Mouse (Mus musculus) left cerebral cortex, postnatal 4 days (tissue): ENCODE measurements at regions not wholly inside any gene's neighbourhood (a gene's known extent, or its start where the extent isn't known, plus 50 kb on each side); places are given as distances from the start of the nearest gene placed in this dataset.

Experiments
- DNase-seq: peaks from one replicate; pipeline ENCODE4 v3.0.0-alpha.2; 2022
- intact Hi-C: fragments of 180-260 bp; cut with DNase I; formaldehyde crosslinking; loops from one replicate; pipeline ENCODE4 v1.15.1; 2025

DNA sequence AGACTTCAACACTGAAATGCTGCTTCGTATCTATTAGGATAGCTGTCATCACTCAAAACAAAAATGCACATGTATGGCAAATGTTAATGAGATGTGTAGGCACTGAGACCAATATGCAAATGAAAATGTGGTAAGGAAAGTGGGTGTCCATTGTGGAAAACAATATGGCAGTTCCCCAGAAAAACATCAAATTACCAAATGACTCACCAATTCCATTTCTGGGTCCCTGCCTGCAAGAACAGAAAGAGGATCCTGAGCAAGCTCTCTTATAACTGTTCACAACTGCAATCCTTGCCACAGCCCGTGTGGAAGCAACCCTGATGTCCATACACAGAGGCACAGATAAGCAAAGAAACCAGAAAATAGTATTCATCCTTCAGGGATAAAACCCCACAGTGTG is 442.0 kb downstream of the Defb40 start:
- DNase-seq: no peak
- intact Hi-C loops: no loop called here

DNA sequence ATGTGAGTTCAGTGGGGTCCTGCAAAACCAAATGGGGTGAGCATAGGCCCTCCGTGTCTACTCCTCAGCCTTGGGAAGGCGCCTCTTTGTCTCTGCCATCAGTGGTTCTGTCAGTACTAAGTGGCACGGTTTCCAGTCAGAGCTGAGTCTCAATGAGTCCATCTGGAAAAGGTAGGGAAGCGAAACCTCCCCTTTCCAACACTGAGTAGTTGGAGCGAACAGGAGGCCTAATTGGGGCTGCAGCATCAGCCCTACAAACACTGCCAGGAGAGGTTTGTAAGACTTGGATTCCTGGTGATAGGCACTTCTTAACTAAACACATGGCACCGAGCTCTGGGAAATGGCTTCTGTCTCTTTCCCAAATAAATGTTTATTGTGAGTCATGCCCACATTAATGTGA is 449.9 kb downstream of the Defb40 start:
- DNase-seq: no peak
- intact Hi-C loops: no loop called here

DNA sequence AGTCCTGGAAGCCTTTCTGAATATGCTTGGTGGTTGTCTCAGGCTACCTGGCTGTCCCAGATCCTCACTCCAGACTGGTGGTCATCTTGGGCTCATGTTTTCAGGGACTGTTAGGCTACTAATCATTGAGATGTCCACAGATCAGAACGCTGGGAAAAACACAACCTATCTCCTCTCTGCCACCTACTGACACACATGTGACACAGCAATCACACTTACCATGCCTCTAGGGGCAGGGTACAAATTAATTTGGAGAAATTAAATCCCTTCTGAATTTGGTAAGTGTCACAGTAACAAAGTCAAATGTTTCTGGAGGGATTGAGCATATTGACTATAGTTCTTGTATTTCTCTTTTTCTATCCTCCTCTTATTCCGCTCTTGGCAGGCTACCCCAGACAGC is 465.6 kb downstream of the Defb40 start:
- intact Hi-C loops: no loop called here
- DNase-seq: no peak

DNA sequence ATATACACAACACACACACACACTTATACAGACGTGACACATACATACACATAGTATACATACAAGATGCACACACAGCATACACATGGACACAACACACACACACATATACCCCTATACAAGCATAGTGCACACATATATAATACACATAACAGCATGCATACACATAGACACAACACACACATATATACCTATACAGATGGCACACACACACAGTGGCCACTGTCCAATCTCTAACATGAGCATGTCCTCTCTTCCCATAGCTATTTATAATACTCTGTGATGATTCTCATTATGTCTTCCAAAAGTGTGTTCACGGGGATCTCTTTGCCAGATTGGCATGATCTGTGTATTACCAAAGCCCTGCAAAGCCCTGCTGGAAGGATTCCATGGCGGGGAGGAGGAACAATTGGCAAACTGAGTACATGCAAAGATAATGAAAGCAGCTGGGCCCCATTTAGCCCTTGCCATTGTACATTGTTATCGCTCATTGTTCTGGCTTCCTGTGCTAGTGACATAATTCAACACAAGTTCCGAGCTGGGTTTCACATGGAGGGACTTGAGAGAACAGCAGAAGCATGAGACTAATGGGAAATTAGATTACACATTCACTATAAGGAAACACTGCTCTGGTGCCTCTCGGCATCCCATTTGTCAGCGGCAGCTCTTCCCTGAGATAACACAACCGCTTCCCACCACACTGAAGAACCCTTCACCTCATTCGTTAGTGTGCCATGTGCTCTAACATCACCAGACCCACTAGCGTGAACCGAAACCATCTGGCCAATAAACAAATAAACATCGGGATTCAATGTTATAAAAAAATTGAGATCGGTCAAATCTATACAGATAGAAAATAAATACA is 471.7 kb downstream of the Defb40 start:
- peak; percentile 7 for DNase-seq
- intact Hi-C loops: no loop called here

DNA sequence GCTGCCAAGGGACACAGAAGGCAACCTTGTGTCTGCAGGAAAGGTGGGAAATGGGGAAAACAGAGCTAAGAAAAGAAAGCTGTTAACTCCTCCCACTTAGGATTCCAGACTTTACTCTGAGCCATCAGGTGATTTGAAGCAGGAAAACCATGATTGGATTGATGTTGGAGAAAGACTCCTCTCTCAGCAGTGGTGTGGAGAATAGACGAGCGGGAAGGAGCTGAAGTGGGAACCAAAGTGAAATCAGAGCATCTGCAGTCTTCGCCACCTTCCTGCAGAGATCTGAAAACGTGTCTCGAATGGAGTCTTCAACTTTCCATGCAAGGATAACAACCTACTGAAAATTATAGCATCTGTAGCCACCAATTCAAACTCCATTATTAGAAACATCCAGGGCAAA is 487.4 kb downstream of the Defb40 start:
- DNase-seq: no peak
- intact Hi-C loops: no loop called here

DNA sequence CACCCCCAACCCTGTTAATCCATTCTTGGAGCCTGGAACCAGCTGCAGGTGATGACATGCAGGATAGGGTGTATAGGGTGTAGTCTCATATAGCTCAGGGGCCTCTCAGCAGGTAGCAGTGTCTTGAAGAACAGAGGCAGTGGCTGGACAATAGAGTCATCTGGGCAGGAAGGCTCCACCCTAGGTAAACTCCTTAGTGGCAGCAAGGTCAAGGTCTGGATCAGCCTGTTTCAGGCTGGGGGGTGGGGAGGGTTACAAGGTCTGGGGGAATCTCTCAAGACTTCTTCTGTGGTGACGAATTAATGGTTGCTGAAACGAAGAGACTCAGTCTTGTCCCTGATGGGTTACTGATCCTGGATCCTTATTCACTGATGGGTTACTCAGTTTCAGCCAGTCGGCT is 498.0 kb downstream of the Defb40 start:
- intact Hi-C loops: no loop called here

DNA sequence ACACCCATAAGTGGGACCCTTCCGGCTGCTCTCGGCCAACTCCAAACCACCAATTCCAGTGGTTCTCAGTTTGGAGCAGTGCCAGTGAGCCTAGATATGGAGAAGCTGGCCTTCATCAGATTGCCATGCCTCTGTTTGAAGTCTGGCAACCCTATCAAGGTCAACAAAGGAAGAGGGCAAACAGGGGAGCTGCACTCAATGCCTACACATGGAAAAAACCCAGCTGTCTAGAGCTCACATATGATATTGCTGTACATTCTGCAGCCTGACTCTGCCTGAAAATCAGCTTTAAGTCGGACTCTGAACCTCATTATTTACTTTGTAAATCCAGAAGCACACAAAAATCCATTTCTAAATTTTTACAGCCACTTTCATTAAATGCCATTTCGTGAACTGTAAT is 499.9 kb downstream of the Defb40 start:
- intact Hi-C loops: no loop called here
- DNase-seq: no peak

More for the DNA sequence above, 498.0 kb downstream of the Defb40 start:
- DNase-seq: no peak

DNA sequence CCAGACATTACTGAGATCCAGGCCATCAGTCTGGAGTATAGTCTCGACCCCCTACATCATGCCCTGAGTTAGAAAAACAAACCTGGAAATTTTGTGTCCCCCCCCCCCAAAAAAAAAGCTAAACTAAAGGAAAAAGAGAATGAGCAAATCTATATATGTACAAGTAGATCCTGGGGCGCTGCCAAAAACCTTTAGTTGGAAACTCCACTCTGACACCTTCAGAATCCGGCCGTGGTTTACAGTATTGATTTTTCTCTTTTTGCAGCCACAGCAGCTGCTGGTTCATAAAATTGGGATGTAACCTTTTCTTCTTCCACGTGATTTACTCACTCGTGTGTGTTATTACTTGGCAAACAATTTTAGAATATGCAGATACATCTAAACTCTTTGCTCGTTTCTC is 510.5 kb downstream of the Defb40 start:
- no peak for DNase-seq
- intact Hi-C loops: no loop called here

DNA sequence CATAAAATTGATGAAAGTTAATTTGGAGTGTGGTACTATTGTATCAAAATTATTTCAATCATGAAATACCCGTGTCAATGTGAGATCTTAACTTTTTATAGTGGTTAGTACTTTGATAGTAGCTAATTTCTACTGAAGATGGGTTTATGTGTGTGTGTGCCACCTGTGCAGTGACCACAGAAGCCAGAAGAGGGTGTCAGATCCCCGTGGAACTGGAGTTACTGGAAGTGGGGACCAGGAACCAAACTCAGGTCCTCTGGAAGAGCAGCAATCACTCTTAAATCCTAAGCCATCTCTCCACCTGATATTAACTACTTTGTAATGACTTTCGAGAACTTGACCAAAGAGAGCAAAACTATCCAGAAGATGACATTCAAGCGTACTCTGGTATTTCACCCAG is 517.4 kb downstream of the Defb40 start:
- DNase-seq: no peak
- intact Hi-C loops: no loop called here

DNA sequence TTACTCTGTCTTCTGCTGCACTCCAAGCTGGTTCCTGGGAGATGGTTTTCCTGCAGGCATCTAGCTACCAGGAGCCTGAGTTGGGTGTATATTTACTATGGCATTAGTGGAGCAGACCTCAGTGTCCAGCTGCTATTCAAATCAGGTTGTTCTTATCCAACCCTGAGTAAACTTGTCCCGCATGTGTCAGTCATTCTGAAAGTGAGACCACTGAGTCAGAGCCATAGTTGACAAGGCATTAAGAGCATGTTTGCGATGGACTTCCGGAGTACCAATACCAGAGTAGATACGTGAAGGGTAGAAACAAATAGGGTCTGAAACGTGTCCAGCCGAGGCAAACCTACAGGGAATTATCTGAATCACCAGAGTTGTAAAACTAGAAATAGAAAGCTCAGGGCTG is 520.6 kb downstream of the Defb40 start:
- no peak for DNase-seq
- intact Hi-C loops: no loop called here

DNA sequence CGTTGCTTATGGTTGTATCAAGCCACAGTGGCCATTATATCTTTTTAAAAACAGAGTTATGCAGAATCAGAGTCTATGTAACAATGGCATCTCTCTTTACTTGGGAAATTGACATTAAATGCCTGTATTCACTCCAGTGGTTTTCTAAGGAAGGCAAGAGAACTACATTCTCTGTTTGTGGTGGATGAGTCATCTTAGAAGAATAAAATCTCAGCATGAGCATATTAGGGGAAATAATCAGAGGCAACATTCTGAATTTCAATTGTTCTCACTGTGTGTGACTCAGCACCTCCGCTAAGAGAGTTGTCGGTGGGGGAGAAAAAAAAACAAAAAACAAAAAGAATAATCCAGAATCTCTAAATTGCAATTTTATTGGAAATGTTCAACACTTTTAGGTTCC is 529.0 kb downstream of the Defb40 start:
- intact Hi-C loops: no loop called here
- DNase-seq: no peak

DNA sequence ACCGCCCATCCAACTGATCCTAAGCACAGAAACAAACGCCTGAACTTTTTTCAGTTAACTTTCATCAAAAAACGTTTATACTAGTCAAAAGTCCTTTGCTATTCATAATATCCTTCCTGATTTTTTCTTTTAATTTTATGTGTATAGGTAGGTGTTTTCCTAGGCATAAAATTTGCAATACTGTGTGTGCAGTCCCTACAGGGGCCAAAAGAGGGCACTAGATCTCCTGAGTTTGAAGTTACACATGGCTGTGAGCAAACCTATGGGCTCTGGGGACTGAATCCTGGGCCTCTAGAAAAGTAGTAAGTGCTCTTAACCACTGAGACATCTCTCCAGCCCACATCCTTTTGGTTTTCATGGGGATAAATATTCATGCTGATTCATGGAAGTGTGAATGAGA is 535.8 kb downstream of the Defb40 start:
- no peak for DNase-seq
- intact Hi-C loops: no loop called here

DNA sequence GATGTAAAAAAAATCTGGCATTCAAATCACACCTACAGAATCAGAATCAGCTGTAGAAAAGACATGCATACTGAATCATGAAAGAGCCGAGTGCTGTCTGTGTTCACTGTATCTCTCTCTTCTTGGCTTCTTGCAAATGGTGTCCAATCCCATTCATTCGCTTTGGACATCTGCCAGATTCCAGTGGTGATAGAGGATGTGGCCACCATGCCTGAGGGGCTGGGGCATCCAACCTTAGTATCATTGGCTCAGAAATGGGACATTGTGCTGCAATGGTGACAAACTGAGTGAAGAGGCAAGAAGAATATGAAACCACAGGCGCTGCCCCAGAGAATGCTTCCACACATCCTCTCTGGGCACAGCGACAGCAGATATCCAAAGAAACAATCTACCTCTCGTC is 555.2 kb downstream of the Defb40 start:
- peak; percentile 15 for DNase-seq
- intact Hi-C loops: no loop called here

DNA sequence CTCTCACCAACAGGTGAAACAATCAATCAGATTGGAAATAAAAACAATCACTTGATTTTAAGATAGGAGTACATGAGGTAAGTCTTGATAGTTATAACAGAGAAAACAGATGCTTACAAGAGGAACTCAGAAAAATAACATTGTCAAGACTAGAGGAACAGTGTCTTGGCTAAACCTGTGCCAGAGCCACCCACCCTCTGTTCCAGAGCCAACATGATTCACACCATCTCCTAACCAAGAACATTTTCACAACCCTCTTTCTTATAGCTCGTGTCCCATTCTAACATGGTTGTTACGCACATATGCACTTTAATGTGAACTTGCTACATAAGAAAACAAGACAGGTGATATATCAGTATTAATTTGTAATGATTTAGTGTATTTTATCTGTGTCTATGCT is 565.6 kb downstream of the Defb40 start:
- intact Hi-C loops: no loop called here
- DNase-seq: no peak

DNA sequence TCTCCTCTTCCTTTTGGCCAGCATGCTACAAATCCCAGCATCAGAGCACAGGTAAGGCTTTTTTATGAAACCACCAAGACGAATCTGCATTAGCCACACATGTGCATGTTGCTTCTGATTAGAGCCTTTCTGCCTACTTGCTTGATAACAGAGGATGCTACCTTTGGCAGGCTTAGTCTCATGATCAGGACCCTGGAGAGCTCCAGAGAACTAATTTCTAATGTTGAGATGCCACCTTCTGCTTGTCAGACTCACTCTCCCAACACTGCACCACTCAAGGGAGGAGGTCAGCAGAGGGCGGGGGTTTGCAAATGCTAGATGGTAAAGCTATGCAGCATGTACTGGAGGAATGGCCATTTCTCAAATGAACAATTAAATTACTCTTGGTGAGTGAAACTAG is 571.6 kb downstream of the Defb40 start:
- intact Hi-C loops: no loop called here

DNA sequence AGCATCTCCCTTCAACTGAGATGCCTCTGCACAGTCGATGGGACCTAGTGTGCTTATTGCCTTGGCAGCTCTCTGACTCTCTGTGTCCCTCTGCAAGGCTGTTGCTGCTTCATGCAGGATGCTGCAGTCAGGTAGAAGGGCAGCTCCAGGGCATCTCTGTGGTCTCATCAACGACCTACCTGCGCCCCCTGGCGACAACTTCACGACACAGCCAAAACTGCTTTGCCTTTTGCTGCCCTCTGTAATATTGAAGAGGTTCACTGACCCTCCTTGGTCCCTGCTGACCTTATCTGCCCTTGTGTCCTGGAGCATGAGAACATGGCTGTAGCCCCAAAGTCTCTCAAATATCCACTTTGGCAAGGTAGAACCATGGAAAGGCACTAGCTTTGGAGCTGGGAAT is 589.7 kb downstream of the Defb40 start:
- intact Hi-C loops: no loop called here
- DNase-seq: peak; percentile 75

More for the DNA sequence above, 571.6 kb downstream of the Defb40 start:
- DNase-seq: no peak

DNA sequence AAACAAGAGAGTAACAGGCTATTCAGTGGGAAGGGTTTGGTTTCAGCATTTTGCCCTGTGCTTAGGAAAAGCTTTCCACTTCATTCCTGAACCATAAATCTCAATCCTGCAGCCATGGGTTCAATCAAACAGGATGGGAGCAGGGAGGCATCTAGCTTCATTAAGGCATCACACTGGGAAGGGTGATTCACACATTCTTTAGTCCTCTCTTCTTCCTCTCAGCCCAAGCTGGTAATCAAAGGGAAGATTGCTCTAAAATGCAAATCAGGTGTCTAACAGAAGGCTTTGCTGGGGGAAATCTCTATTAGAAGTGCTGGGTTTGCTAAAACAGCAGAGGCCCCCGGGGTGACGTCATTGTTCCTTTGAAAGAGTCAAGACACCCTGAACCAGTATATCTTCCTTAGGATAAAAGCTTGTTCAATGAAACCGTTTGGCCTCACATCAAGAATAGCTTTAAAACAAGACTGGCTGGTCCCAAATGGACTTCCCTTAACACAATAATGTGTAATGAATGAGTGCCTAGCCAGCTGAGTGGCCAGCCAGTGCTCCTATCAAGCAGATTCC is 596.4 kb downstream of the Defb40 start:
- intact Hi-C loops: no loop called here
- DNase-seq: no peak

DNA sequence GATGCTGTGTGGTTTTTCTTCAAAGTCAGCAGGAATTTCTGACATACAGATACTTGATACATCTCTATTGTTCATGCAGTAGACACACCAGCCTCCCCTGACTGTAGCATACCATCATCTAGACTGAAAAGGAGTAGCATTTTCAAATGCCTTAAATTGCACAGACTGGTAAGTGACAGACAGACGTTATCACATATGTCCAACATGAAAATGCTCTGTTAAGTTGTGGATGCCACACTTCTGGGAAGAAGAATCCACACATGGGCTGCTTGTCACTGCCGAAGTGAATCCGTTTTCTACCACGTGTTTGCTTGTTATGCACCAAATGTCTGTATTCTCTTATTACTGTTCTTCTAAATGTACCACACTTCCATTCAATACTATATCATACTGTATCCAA is 629.3 kb downstream of the Defb40 start:
- intact Hi-C loops: loop anchor here (10.0 kb wide), 1 partner anchor 794 kb away; no protein-coding TSS in a partner anchor
- DNase-seq: no peak

DNA sequence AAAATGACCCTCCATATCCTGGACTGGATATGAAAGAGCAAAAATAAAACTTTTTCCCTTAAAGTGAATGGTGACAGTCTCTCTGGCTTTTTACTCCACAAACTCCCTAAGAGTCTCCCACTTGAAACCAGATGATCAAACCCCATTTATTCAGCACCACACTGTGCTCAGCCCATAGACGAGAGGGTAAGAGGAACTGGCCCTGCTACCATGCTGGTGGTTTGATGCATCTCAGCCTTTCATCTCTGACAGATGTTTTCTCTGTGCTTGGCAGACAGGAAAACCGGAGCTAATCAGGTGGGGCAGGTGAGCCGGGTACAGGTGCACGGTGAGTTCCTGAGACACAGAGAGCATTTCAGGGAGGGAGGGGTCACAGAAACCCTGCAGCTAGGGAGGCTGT is 631.8 kb downstream of the Defb40 start:
- intact Hi-C loops: loop anchor here (10.0 kb wide), 1 partner anchor 791 kb away; no protein-coding TSS in a partner anchor
- no peak for DNase-seq

DNA sequence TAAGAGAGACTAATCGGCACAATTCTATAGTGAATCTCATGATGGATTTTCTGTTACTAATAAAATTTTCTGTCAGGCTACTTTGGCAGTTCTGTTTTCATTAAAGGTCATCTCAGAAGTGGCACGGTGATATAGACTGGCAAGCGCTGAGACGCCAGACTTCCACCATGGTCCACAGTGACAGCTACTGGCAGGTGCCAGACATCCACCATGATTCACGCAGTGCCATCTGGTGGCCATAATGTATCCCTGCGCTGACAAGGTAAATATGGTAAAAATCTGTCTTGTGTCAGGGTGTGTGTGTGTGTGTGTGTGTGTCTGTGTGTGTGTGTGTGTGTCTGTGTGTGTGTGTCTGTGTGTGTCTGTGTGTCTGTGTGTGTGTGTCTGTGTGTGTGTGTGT is 632.7 kb downstream of the Defb40 start:
- intact Hi-C loops: loop anchor here (10.0 kb wide), 1 partner anchor 791 kb away; no protein-coding TSS in a partner anchor
- DNase-seq: peak; percentile 73

DNA sequence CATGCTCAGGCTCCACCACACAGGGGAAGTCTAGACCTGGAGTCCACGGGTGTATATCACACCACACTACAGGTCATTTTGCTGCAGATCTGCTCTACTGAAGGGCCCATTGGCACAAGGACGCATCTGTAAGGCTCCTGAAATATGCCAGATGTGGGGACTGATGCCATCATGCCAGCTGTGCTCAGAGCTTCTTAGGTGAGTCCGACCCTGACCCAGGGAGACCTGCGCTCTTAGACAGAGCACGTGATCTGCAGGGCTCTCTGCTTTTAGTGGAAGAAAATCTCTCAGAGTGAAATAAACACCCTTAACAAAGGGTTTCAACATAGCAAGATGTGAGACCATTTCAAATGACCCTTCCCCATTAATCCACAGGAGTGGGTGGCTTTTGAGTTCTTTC is 633.2 kb downstream of the Defb40 start:
- intact Hi-C loops: loop anchor here (10.0 kb wide), 1 partner anchor 790 kb away; no protein-coding TSS in a partner anchor
- no peak for DNase-seq

DNA sequence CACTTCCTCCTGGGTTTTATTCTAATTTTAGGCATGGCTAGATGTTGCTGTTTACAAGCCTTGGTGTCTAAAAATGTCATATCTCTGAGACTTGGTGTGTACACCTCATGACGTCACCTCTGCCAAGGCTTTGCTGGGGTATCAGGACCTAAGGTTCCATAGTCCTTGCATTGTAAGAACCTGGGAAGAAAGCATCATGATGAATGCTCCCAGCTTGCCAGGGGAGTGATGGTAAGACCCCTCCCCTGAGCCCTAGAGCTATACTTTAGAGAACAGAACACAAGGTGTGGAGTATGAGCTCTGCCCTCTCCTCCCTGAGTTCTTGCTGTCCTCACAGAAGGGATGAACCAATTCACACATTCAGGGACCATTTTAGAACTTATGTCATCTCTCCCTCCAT is 642.5 kb downstream of the Defb40 start:
- intact Hi-C loops: no loop called here
- DNase-seq: no peak
